Mouse (Mus musculus) kidney, embryonic 14.5 days (tissue): Measurements from ENCODE around the gene Zdhhc4. TPM values are rescaled to one million over a fixed set of nuclear protein-coding genes. Genes with fewer than 3 reads are reported as not detected.

Source experiments
- polyA plus RNA-seq: library from polyadenylated mRNA; unstranded; fragments of >200 nt; fragmentation: Nextera tagmentation; extraction: Ambion mirVana; gene quantifications from 2 replicates; pipeline ENCODE4 v1.2.1, GENCODE M21; 2014

The Zdhhc4 gene
- polyA plus RNA-seq, 1 experiment from 2014 or later: 86.2 TPM

Other genes with a start within 250 kb of the Zdhhc4 start
- gene Rnf216, start 216.3 kb downstream of the Zdhhc4 start, polyA plus RNA-seq: 28.7 and 48.3 TPM in 2 replicates
- gene Olfr718-ps1, start 181.7 kb downstream of the Zdhhc4 start, polyA plus RNA-seq: 0.05 TPM in 1 of 2 replicates, not detected in the other
- 11.3 and 16.1 TPM in 2 replicates for gene Rbak, start 148.5 kb downstream of the Zdhhc4 start, polyA plus RNA-seq
- not detected in 2 replicates for gene Spdye4b, start 148.2 kb downstream of the Zdhhc4 start, polyA plus RNA-seq
- not detected in 2 replicates for gene Spdye4a, start 102.4 kb downstream of the Zdhhc4 start, polyA plus RNA-seq
- gene Zfp12, start 94.1 kb downstream of the Zdhhc4 start, polyA plus RNA-seq: 11.4 and 19.6 TPM in 2 replicates
- gene Zfp316, start 59.2 kb downstream of the Zdhhc4 start, polyA plus RNA-seq: 2.2 and 2.5 TPM in 2 replicates
- gene Zfp853, start 35.6 kb downstream of the Zdhhc4 start, polyA plus RNA-seq: 0.06 and 0.08 TPM in 2 replicates
- gene E130309D02Rik, start 13.9 kb downstream of the Zdhhc4 start, polyA plus RNA-seq: 34.5 and 39.9 TPM in 2 replicates
- gene Grid2ip, start 28.1 kb upstream of the Zdhhc4 start, polyA plus RNA-seq: 0.06 and 0.20 TPM in 2 replicates
- gene Kdelr2, start 74.6 kb upstream of the Zdhhc4 start, polyA plus RNA-seq: 351 and 359 TPM in 2 replicates
- 5.4 and 7.2 TPM in 2 replicates for gene Daglb, start 135.3 kb upstream of the Zdhhc4 start, polyA plus RNA-seq
- gene Rac1, start 198.8 kb upstream of the Zdhhc4 start, polyA plus RNA-seq: 439 and 578 TPM in 2 replicates